ENCODE assay signal across 8 mouse cellular contexts in genomic region chr9:59189141-59189540, GRCm38 (mm10).
A peak's percentile ranks its signal among the peaks of the same experiment; 100 is the strongest.
DNase-seq lines count a peak whose midpoint lies in the region; ATAC-seq and TF ChIP-seq lines count a peak whose summit lies in the region.

No protein-coding gene starts in this region.

- H3K9ac ChIP-seq in kidney, embryonic 15.5 days: no peak overlapping the region
- no peak overlapping the region for H3K9ac ChIP-seq in forebrain, embryonic 15.5 days (replicated peaks)

- peak overlapping the region; percentile 27 for H3K4me2 ChIP-seq in kidney, embryonic 15.5 days
- no peak overlapping the region for H3K4me2 ChIP-seq in forebrain, embryonic 15.5 days (replicated peaks)

- peak overlapping the region; percentile 48; the same call in 1 of the 2 replicates for H3K27ac ChIP-seq in layer of hippocampus, adult 2 months
- no peak overlapping the region; the same call in 1 of the 2 replicates for H3K27ac ChIP-seq in kidney, embryonic 15.5 days
- H3K27ac ChIP-seq in forebrain, embryonic 15.5 days (replicated peaks): no peak overlapping the region; the same call in 1 of the 2 replicates

- no peak for ATAC-seq in kidney, embryonic 15.5 days (replicated peaks; ENCODE audit: low FRiP score)
- no peak for ATAC-seq in forebrain, embryonic 15.5 days (replicated peaks)

- no peaks in the 10 kb centered on the region for H3K36me3 ChIP-seq in kidney, embryonic 15.5 days
- H3K36me3 ChIP-seq in forebrain, embryonic 15.5 days: no peaks in the 10 kb centered on the region

- peaks cover 11% of the 10 kb centered on the region for H3K4me1 ChIP-seq in kidney, embryonic 15.5 days
- no peaks in the 10 kb centered on the region for H3K4me1 ChIP-seq in forebrain, embryonic 15.5 days

- TF ChIP-seq CTCF in layer of hippocampus, adult 2 months (conservative IDR thresholded peaks at IDR 0.05): no peak

- no peaks in the 10 kb centered on the region for H3K27me3 ChIP-seq in kidney, embryonic 15.5 days
- no peaks in the 10 kb centered on the region for H3K27me3 ChIP-seq in forebrain, embryonic 15.5 days

- 18% methylated on average over 9 of the region's 9 CpGs for WGBS in kidney, embryonic 15.5 days
- WGBS in forebrain, embryonic 15.5 days: 65% methylated on average over 9 of the region's 9 CpGs

- peak in 1 of 2 experiments; percentile 27 for DNase-seq in layer of hippocampus, adult 2 months (ENCODE audit: low spot score in 2 of 2)
- no peak for DNase-seq in layer of hippocampus, postnatal 25 days (ENCODE audit: extremely low spot score in 1 of 2, low spot score in 1 of 2)
- DNase-seq in cerebellum, adult 11-12 months: peak; percentile 67
- peak; percentile 35 for DNase-seq in heart, adult 8-10 months (ENCODE audit: low spot score)
- peak; percentile 51 for DNase-seq in lung, postnatal 36 days
- DNase-seq in T-cell, adult 2 months (ENCODE audit: low spot score): no peak

- H3K4me3 ChIP-seq in layer of hippocampus, adult 2 months: peak overlapping the region; percentile 15; the same call in 1 of the 2 replicates
- H3K4me3 ChIP-seq in kidney, embryonic 15.5 days (replicated peaks): no peak overlapping the region
- no peak overlapping the region for H3K4me3 ChIP-seq in forebrain, embryonic 15.5 days

- no peaks in the 10 kb centered on the region for H3K9me3 ChIP-seq in kidney, embryonic 15.5 days (replicated peaks)
- no peaks in the 10 kb centered on the region for H3K9me3 ChIP-seq in forebrain, embryonic 15.5 days

Comparison
In these comparisons a context has a peak if more than half of its experiments do, and no peak if none do; other contexts are left out.
1. DNase-seq: peak in cerebellum, adult 11-12 months (single experiment), heart, adult 8-10 months (single experiment) and lung, postnatal 36 days (single experiment); none in layer of hippocampus, postnatal 25 days (0 of 2) and T-cell, adult 2 months (single experiment).